Mouse (Mus musculus): ENCODE data around the gene Apon. TPM values are rescaled to one million over a fixed set of nuclear protein-coding genes. Genes with fewer than 3 reads are reported as not detected.
A peak's percentile ranks its signal among the peaks of the same experiment; 100 is the strongest.
"Not testable (repeated sequence)": the region's sequence is repeated elsewhere in the genome, so short reads cannot be mapped to it uniquely, and the experiment has no call there.

Apon gene
- polyA plus RNA-seq, 1 experiment from 2014 or later = 0.70 TPM

DNA sequence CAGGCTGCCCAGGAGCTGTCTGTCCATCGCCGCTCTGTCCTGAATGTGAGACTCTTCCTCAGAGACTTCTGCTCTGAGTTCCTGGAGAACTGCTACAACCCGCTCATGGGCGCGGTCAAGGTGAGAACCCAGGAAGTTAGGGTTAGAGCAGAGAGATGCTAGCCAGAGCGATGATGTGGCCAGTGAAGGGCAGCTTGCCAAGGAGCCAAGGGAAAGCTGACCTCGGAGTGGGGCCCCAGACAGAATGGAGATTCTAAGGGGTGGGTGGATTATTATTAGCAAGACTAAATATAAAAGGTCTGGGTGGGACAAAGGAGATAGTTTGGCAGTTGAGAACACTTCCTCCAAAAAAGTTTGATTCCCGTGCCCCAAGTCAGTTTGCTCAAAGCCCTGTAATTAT, 10.6 kb upstream of the Apon start:
- no peak overlapping the region for H3K4me2 ChIP-seq (replicated peaks; ENCODE audit: low read depth, low read length)
- 92% methylated on average over 8 of the region's 8 CpGs for WGBS
- peaks cover 85% of the 10 kb centered on the region for H3K36me3 ChIP-seq (ENCODE audit: control insufficient read depth, insufficient read depth, low read length)
- H3K4me3 ChIP-seq (ENCODE audit: low read length) = no peak overlapping the region
- H3K9ac ChIP-seq (ENCODE audit: low read depth, low read length) = no peak overlapping the region
- H3K9me3 ChIP-seq (ENCODE audit: control insufficient read depth, low read length) = no peaks in the 10 kb centered on the region
- H3K4me1 ChIP-seq (ENCODE audit: control insufficient read depth, insufficient read depth, low read length) = no peaks in the 10 kb centered on the region
- no peak for ATAC-seq (ENCODE audit: low FRiP score, low TSS enrichment)
- H3K27ac ChIP-seq (ENCODE audit: low read depth, low read length) = no peak overlapping the region
- no peaks in the 10 kb centered on the region for H3K27me3 ChIP-seq (ENCODE audit: control insufficient read depth, insufficient read depth, low read length)

DNA sequence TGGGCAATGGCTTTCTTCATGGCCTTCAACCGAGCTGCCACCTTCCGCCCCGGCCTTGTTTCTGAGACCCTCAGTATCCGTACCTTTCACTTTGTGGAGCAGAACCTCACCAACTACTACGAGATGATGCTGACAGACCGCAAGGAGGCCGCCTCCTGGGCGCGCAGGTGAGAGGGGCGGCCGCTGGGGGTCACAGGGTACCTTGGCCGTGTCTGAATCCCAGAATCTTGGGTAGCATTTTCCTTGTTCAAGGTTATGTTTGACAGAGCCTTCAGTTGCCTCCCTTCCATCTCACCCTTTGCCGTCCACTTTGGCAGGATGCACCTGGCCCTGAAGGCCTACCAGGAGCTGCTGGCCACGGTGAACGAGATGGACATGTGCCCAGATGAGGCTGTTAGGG, 9.8 kb upstream of the Apon start:
- Histone ChIP-seq H3K27me3 (ENCODE audit: control insufficient read depth, insufficient read depth, low read length) (no peaks in the 10 kb centered on the region), H3K4me1 (ENCODE audit: control insufficient read depth, insufficient read depth, low read length) (no peaks in the 10 kb centered on the region), H3K9ac (ENCODE audit: low read depth, low read length) (no peak overlapping the region), H3K4me3 (ENCODE audit: low read length) (no peak overlapping the region), H3K27ac (ENCODE audit: low read depth, low read length) (no peak overlapping the region), H3K9me3 (ENCODE audit: control insufficient read depth, low read length) (no peaks in the 10 kb centered on the region), H3K36me3 (ENCODE audit: control insufficient read depth, insufficient read depth, low read length) (peaks cover 92% of the 10 kb centered on the region), H3K4me2 (replicated peaks; ENCODE audit: low read depth, low read length) (no peak overlapping the region)
- no peak for ATAC-seq (ENCODE audit: low FRiP score, low TSS enrichment)
- 95% methylated on average over 15 of the region's 15 CpGs for WGBS

DNA sequence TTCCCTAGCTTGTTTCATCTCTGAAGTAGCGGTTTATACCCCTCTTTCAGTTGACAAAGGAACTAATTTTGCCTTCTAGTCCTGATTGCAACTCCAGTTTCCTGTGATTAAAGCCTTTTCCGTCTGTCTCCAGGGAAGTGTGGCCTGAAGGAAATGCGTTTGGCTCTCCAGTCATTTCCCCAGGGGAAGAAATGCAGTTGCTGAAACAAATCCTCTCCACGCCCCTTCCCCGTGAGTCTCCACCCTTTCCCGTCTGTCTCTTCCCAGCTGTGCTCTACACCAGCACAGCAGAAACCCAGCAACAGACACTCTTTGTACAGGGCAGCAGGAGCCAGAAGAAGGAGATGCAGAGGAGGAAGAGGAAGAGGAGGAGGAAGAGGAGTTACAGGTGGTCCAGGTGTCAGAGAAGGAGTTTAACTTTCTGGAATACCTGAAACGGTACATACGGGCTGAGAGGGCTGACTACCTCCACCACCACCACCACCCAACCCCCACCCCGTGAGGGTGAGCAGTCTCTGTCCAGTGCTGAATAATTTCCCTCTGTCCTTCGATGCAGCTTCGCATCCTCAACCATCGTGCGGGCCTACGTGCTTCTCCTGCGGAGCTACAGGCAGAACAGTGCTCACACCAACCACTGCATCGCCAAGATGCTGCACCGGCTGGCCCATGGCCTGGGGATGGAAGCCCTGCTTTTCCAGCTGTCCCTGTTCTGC, 6.7 kb upstream of the Apon start:
- ATAC-seq (ENCODE audit: low FRiP score, low TSS enrichment) = peak; percentile 44; the same call in 1 of the 2 replicates
- no peak overlapping the region for H3K9ac ChIP-seq (ENCODE audit: low read depth, low read length)
- H3K27ac ChIP-seq (ENCODE audit: low read depth, low read length) = no peak overlapping the region
- WGBS = 80% methylated on average over 17 of the region's 17 CpGs
- H3K4me2 ChIP-seq (replicated peaks; ENCODE audit: low read depth, low read length) = peak overlapping the region; percentile 15; the same call in 1 of the 2 replicates
- no peaks in the 10 kb centered on the region for H3K27me3 ChIP-seq (ENCODE audit: control insufficient read depth, insufficient read depth, low read length)
- 0 out of 2 replicates have a peak overlapping the region, but pooled peaks have one; percentile 6 for H3K4me3 ChIP-seq (ENCODE audit: low read length)
- no peaks in the 10 kb centered on the region for H3K9me3 ChIP-seq (ENCODE audit: control insufficient read depth, low read length)
- peaks cover 97% of the 10 kb centered on the region for H3K36me3 ChIP-seq (ENCODE audit: control insufficient read depth, insufficient read depth, low read length)
- no peaks in the 10 kb centered on the region for H3K4me1 ChIP-seq (ENCODE audit: control insufficient read depth, insufficient read depth, low read length)

DNA sequence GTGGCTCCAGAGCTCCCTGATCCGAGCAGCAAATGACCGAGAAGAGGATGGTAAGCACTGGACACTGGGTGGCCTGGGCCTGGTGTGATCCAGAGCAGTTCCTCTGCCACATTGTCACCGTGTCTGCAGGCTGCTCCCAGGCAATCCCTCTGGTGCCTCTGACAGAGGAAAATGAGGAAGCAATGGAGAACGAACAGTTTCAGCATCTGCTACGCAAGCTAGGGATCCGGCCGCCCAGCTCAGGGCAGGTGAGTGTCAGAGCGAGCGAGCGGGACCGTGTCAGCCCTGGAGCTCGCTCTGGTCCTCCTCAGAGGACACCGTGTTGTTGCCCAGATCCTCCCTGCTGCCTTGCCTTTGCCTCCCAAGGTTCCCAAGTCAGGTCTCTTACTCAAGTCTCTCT, 3.3 kb upstream of the Apon start:
- Histone ChIP-seq H3K4me1 (ENCODE audit: control insufficient read depth, insufficient read depth, low read length) (no peaks in the 10 kb centered on the region), H3K27ac (ENCODE audit: low read depth, low read length) (no peak overlapping the region), H3K27me3 (ENCODE audit: control insufficient read depth, insufficient read depth, low read length) (no peaks in the 10 kb centered on the region), H3K4me2 (replicated peaks; ENCODE audit: low read depth, low read length) (no peak overlapping the region), H3K9me3 (ENCODE audit: control insufficient read depth, low read length) (no peaks in the 10 kb centered on the region), H3K36me3 (ENCODE audit: control insufficient read depth, insufficient read depth, low read length) (peaks cover 76% of the 10 kb centered on the region), H3K9ac (ENCODE audit: low read depth, low read length) (no peak overlapping the region), H3K4me3 (ENCODE audit: low read length) (no peak overlapping the region)
- 95% methylated on average over 13 of the region's 13 CpGs for WGBS
- no peak for ATAC-seq (ENCODE audit: low FRiP score, low TSS enrichment)

DNA sequence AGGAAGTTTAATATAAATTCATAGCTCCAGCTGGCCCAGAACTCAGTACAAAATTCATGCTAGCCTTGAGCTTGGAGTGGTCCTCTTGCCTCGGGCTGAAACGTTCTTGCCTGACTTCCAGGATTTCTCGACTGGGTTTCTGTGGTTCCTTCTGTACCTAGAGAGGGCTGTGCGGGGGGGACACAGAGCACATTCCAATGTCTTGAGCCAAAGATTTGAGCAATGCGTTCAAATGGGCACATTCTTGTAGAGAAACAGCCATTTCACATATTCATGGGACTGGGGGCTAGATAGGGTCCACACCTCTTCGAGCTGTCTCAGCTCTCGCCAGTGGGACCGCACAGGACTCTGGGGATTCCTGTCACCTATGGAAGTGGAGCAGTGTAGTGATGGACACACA, 2.0 kb downstream of the Apon start:
- ATAC-seq (ENCODE audit: low FRiP score, low TSS enrichment) = no peak
- H3K27me3 ChIP-seq (ENCODE audit: control insufficient read depth, insufficient read depth, low read length) = no peaks in the 10 kb centered on the region
- H3K4me3 ChIP-seq (ENCODE audit: low read length) = no peak overlapping the region
- WGBS = 84% methylated on average over 8 of the region's 8 CpGs
- no peaks in the 10 kb centered on the region for H3K4me1 ChIP-seq (ENCODE audit: control insufficient read depth, insufficient read depth, low read length)
- H3K4me2 ChIP-seq (replicated peaks; ENCODE audit: low read depth, low read length) = no peak overlapping the region
- H3K27ac ChIP-seq (ENCODE audit: low read depth, low read length) = no peak overlapping the region
- peaks cover 24% of the 10 kb centered on the region for H3K36me3 ChIP-seq (ENCODE audit: control insufficient read depth, insufficient read depth, low read length)
- H3K9ac ChIP-seq (ENCODE audit: low read depth, low read length) = no peak overlapping the region
- H3K9me3 ChIP-seq (ENCODE audit: control insufficient read depth, low read length) = no peaks in the 10 kb centered on the region

DNA sequence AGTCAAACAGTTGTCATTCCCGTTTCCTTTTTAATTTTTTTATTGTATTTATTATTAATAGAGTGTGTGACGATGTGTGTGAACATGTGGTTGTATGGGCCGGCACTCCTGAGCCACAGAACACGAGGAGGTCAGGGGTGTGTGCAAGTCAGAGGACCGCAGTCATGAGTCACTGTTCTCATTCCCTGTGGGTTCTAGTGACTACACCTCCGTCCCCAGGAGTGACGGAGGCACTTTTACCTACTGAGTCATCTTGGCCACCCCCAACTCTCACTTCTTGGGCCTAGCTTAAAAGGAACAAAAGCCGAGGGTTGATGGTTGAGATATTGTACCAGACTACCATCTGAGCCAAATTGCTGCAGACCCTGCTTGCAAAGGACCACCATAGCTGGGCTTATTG, 2.4 kb downstream of the Apon start:
- 66% methylated on average over 8 of the region's 8 CpGs for WGBS
- H3K27me3 ChIP-seq (ENCODE audit: control insufficient read depth, insufficient read depth, low read length) = no peaks in the 10 kb centered on the region
- H3K9me3 ChIP-seq (ENCODE audit: control insufficient read depth, low read length) = no peaks in the 10 kb centered on the region
- no peaks in the 10 kb centered on the region for H3K4me1 ChIP-seq (ENCODE audit: control insufficient read depth, insufficient read depth, low read length)
- H3K9ac ChIP-seq (ENCODE audit: low read depth, low read length) = no peak overlapping the region
- peaks cover 20% of the 10 kb centered on the region for H3K36me3 ChIP-seq (ENCODE audit: control insufficient read depth, insufficient read depth, low read length)
- no peak for ATAC-seq (ENCODE audit: low FRiP score, low TSS enrichment)
- no peak overlapping the region for H3K4me3 ChIP-seq (ENCODE audit: low read length)
- no peak overlapping the region for H3K27ac ChIP-seq (ENCODE audit: low read depth, low read length)
- H3K4me2 ChIP-seq (replicated peaks; ENCODE audit: low read depth, low read length) = no peak overlapping the region

DNA sequence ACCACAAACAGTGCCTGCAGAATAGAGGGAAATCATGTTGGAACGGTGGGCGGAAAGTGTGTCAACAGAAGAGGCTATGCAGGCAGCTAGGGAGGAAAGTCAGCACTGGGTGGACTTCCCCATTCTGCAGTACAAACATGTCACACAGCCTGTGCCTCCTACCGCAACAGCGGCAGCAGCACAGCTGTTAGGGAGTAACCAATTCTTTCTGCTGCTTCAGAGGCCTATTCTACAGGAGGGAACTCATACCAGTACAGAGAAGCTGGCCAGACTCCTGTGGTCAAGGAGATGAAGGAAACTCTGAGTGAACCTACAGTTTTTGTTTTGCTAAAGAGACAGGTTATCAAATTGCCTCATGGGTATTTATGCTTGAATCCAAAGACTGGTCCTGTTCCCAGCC, 5.1 kb downstream of the Apon start:
- H3K9ac ChIP-seq (ENCODE audit: low read depth, low read length) = no peak overlapping the region
- no peak overlapping the region for H3K4me3 ChIP-seq (ENCODE audit: low read length)
- no peak overlapping the region for H3K4me2 ChIP-seq (replicated peaks; ENCODE audit: low read depth, low read length)
- no peaks in the 10 kb centered on the region for H3K27me3 ChIP-seq (ENCODE audit: control insufficient read depth, insufficient read depth, low read length)
- 66% methylated on average over 4 of the region's 4 CpGs for WGBS
- H3K4me1 ChIP-seq (ENCODE audit: control insufficient read depth, insufficient read depth, low read length) = no peaks in the 10 kb centered on the region
- H3K36me3 ChIP-seq (ENCODE audit: control insufficient read depth, insufficient read depth, low read length) = no peaks in the 10 kb centered on the region
- H3K27ac ChIP-seq (ENCODE audit: low read depth, low read length) = no peak overlapping the region
- H3K9me3 ChIP-seq (ENCODE audit: control insufficient read depth, low read length) = no peaks in the 10 kb centered on the region
- no peak for ATAC-seq (ENCODE audit: low FRiP score, low TSS enrichment)

DNA sequence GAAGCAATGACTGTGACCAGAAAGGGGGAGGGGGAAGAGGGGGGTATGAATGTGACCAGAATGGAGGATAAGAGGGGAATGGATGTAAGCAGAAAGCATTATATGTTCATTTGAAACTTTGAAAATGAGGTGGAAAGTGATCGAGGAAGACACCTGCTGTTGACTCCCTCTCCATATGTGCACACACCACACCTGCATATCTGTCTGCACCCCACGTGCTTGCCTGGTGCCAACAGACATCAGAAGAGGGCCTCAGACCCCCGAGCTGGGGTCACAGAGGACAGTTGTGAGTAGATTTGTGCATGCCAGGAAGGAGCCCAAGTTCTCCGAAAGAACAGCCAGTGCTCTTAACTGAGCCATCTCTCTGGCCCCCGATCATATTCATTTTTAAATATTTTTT, 6.0 kb downstream of the Apon start:
- H3K27me3 ChIP-seq (ENCODE audit: control insufficient read depth, insufficient read depth, low read length) = no peaks in the 10 kb centered on the region
- H3K4me1 ChIP-seq (ENCODE audit: control insufficient read depth, insufficient read depth, low read length) = no peaks in the 10 kb centered on the region
- no peaks in the 10 kb centered on the region for H3K36me3 ChIP-seq (ENCODE audit: control insufficient read depth, insufficient read depth, low read length)
- ATAC-seq (ENCODE audit: low FRiP score, low TSS enrichment) = no peak
- H3K9ac ChIP-seq (ENCODE audit: low read depth, low read length) = no peak overlapping the region
- no peak overlapping the region for H3K4me3 ChIP-seq (ENCODE audit: low read length)
- no peak overlapping the region for H3K4me2 ChIP-seq (replicated peaks; ENCODE audit: low read depth, low read length)
- 94% methylated on average over 5 of the region's 5 CpGs for WGBS
- no peak overlapping the region for H3K27ac ChIP-seq (ENCODE audit: low read depth, low read length)
- no peaks in the 10 kb centered on the region for H3K9me3 ChIP-seq (ENCODE audit: control insufficient read depth, low read length)

DNA sequence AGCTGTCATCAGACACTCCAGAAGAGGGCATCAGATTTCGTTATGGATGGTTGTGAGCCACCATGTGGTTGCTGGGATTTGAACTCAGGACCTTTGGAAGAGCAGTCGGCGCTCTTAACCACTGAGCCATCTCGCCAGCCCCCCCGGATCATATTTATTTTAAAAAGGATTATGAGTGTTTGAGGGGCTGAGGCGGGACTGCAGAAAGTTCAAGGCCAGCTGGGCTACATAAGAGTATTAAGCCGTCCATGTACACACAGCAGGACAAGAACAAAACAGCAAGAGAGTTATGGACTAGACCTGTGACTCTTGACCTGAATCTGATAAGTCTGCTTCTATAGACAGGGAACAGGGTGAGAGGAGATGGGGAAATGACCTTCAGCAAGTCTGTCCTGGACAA, 6.5 kb downstream of the Apon start:
- H3K4me2 ChIP-seq (replicated peaks; ENCODE audit: low read depth, low read length); H3K27ac ChIP-seq (ENCODE audit: low read depth, low read length); H3K36me3 ChIP-seq (ENCODE audit: control insufficient read depth, insufficient read depth, low read length); H3K27me3 ChIP-seq (ENCODE audit: control insufficient read depth, insufficient read depth, low read length); H3K9ac ChIP-seq (ENCODE audit: low read depth, low read length); ATAC-seq (ENCODE audit: low FRiP score, low TSS enrichment); H3K4me3 ChIP-seq (ENCODE audit: low read length); H3K4me1 ChIP-seq (ENCODE audit: control insufficient read depth, insufficient read depth, low read length); H3K9me3 ChIP-seq (ENCODE audit: control insufficient read depth, low read length): not testable (repeated sequence)
- 77% methylated on average over 7 of the region's 7 CpGs for WGBS
